Mouse (Mus musculus): ENCODE data around the gene Fgfr2. TPM values are rescaled to one million over a fixed set of nuclear protein-coding genes. Genes with fewer than 3 reads are reported as not detected.

Fgfr2 gene
- polyA plus RNA-seq, 1 experiment from 2014 or later = 121 TPM

DNA sequence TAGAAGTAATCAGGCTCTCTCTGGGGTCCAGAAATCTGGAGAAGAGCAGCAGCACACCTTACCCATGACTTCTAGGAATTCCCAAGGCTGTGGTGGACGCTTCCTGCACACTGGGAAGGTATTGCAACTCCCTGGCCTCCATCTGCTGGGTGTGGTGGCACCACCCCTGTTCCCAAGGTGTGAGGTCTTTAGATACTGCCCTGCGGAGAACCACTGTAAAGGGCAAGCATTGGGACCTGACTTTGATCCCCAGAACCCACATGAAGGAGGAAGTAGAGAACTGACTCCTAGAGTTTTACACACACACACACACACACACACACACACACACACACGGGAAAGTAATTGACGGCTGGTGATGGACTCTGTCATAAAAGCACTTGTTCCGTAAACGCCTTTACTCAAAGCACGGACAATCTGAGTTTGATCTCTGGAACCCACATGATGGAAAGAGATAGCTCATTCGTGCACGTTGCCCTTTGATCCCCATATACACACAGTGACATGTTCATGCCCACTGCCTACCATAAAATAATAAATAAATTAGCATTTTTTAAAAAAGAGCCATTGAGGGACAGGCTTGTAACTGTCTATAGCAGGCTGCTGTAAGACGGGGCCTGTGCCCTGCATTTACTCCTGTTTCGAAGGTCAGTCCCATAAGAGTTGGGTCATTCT lies 478.4 kb downstream of the Fgfr2 start:
- Histone ChIP-seq H3K36me3 (no peaks in the 10 kb centered on the region), H3K9me3 (no peaks in the 10 kb centered on the region), H3K27ac (no peak overlapping the region), H3K4me1 (no peaks in the 10 kb centered on the region), H3K9ac (no peak overlapping the region), H3K27me3 (peaks cover 4% of the 10 kb centered on the region; the same call in 1 of the 2 replicates), H3K4me3 (no peak overlapping the region), H3K4me2 (replicated peaks) (no peak overlapping the region)
- ATAC-seq (ENCODE audit: insufficient number of reproducible peaks, insufficient read depth, low FRiP score, low TSS enrichment) = no peak
- WGBS = 81% methylated on average over 11 of the region's 11 CpGs

DNA sequence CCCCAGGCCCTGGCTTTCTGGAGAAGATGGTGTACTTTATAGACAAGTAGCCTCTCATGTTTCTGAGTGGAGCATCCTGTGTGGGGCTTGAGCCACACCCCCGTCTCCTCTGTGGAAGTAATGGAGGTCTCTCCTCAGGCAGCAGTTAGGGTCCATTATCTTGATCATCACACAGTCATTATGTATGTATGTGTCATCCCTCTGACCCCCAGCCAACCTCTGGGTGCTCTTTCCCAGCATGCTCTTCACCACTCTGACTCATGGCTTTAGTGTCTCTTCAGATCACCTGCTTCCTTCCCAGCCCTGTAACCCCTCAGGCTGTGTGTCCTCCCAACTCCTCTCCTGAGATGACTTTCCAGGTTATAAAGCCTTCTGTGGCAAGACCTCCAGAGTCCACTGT lies 481.5 kb downstream of the Fgfr2 start:
- H3K4me1 ChIP-seq = no peaks in the 10 kb centered on the region
- no peaks in the 10 kb centered on the region for H3K9me3 ChIP-seq
- no peaks in the 10 kb centered on the region for H3K36me3 ChIP-seq
- H3K27me3 ChIP-seq = peaks cover 4% of the 10 kb centered on the region; the same call in 1 of the 2 replicates
- H3K4me2 ChIP-seq (replicated peaks) = no peak overlapping the region
- H3K9ac ChIP-seq = no peak overlapping the region
- ATAC-seq (ENCODE audit: insufficient number of reproducible peaks, insufficient read depth, low FRiP score, low TSS enrichment) = peak; percentile 12; the same call in 1 of the 2 replicates
- no peak overlapping the region for H3K27ac ChIP-seq
- WGBS = 63% methylated on average over 1 of the region's 1 CpGs
- H3K4me3 ChIP-seq = no peak overlapping the region

DNA sequence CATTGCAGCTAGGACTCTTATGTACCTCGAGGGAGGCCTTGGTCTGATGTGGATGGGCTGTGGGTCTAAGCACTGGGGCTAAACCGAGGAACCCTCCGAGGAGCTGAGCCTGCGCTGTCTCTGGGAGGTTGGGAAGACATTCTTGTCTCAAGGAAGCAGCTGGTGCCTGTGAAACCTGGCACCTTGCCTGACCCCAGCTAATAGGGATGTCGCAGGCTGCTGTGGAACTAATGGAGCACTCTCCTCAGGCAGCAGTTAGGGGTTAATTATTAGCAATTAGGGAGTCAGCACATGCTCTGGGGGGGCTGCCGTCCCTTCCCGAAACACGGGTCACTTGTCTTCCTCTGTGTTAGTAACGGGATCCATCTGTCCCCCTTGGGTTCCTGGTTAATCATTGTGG lies 482.2 kb downstream of the Fgfr2 start:
- no peak overlapping the region for H3K27ac ChIP-seq
- WGBS = 23% methylated on average over 9 of the region's 9 CpGs
- no peak overlapping the region for H3K4me3 ChIP-seq
- H3K4me1 ChIP-seq = no peaks in the 10 kb centered on the region
- H3K9me3 ChIP-seq = no peaks in the 10 kb centered on the region
- H3K9ac ChIP-seq = no peak overlapping the region
- peaks cover 4% of the 10 kb centered on the region; the same call in 1 of the 2 replicates for H3K27me3 ChIP-seq
- ATAC-seq (ENCODE audit: insufficient number of reproducible peaks, insufficient read depth, low FRiP score, low TSS enrichment) = no peak
- no peaks in the 10 kb centered on the region for H3K36me3 ChIP-seq
- H3K4me2 ChIP-seq (replicated peaks) = no peak overlapping the region

DNA sequence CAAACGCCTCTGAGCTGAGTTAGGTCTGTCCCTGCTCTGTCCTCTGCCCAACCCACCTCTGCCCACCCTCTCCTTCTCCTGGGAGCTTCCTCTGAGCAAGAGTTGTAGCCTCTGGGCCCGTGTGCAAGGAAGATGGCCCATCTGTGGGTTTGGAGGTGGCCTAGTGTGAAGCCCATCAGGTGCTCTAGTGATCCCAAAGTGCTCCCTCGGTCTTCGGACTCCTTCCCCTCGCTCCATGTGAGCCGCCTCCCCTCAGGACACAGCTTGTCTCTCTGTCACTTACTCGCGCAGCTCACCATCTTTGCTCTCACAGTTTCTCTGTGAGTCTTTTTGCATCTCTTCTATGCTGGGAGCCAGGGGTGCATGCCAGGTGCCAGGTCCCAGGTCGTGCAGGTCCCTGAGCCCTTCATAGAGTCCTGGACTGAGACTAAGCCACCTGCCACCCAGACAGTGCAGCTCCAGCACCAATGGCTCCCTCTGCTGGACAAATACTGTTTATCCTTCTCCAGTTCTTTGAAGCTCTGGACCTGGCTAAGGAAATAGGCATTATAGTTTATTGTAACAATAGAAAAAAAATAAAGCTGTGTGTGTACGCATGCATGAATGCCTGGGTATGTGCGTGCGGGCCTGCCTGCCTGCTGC lies 484.6 kb downstream of the Fgfr2 start:
- 0 out of 2 replicates have a peak, but pooled peaks have one; percentile 41 for ATAC-seq (ENCODE audit: insufficient number of reproducible peaks, insufficient read depth, low FRiP score, low TSS enrichment)
- Histone ChIP-seq H3K27me3 (peaks cover 4% of the 10 kb centered on the region; the same call in 1 of the 2 replicates), H3K27ac (no peak overlapping the region), H3K9ac (no peak overlapping the region), H3K4me3 (no peak overlapping the region), H3K4me1 (no peaks in the 10 kb centered on the region), H3K9me3 (no peaks in the 10 kb centered on the region), H3K36me3 (no peaks in the 10 kb centered on the region), H3K4me2 (replicated peaks) (no peak overlapping the region)
- WGBS = 50% methylated on average over 12 of the region's 12 CpGs

DNA sequence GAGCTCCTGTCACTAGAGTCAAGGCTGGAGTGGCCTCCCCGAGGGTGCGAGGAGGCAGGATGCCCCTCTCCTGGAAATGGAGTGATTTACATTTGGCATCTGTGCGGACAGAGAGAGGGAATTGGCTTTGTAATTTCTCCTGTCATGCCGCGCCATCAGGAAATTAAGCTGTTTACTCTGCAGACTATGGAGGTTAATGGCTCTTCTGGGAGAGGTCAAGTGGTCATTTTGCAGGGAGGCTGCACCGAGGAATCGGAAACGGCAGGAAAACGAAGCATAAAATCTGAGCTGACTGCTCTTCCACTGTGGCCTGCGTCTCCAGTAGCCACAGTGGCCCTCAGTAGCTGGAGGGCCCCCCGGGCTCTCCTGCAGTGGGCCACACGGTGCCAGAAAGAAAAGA lies 485.9 kb downstream of the Fgfr2 start:
- peaks cover 4% of the 10 kb centered on the region; the same call in 1 of the 2 replicates for H3K27me3 ChIP-seq
- WGBS = 21% methylated on average over 12 of the region's 12 CpGs
- ATAC-seq (ENCODE audit: insufficient number of reproducible peaks, insufficient read depth, low FRiP score, low TSS enrichment) = no peak

DNA sequence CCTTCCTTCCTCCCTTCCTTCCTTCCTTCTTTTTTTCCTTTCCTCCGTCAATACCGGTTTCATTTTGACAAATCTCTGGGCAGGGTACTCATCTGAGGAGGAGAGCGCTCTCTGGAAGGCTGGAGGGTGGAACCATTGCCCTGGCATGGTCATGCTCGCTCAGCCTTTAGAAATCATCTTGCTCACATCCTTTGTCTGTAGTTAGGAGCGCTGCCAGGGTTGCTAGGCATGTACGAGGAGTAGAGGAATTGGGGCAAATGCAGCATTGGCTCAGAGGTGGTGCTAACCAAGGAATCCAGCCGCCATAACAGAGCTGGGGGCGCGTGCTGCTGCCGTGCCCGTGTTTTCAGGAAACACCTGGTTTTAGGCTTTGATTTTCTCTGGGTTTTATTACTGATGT lies 491.8 kb downstream of the Fgfr2 start:
- no peaks in the 10 kb centered on the region for H3K36me3 ChIP-seq
- WGBS = 80% methylated on average over 11 of the region's 11 CpGs
- H3K4me2 ChIP-seq (replicated peaks) = no peak overlapping the region
- no peak overlapping the region for H3K4me3 ChIP-seq
- no peaks in the 10 kb centered on the region for H3K9me3 ChIP-seq
- no peaks in the 10 kb centered on the region for H3K27me3 ChIP-seq
- H3K4me1 ChIP-seq = no peaks in the 10 kb centered on the region
- ATAC-seq (ENCODE audit: insufficient number of reproducible peaks, insufficient read depth, low FRiP score, low TSS enrichment) = no peak
- no peak overlapping the region for H3K27ac ChIP-seq
- H3K9ac ChIP-seq = no peak overlapping the region

More for the DNA sequence above, 485.9 kb downstream of the Fgfr2 start:
- Histone ChIP-seq H3K9me3 (no peaks in the 10 kb centered on the region), H3K4me3 (no peak overlapping the region), H3K27ac (no peak overlapping the region), H3K9ac (no peak overlapping the region), H3K4me2 (replicated peaks) (no peak overlapping the region), H3K4me1 (no peaks in the 10 kb centered on the region), H3K36me3 (no peaks in the 10 kb centered on the region)

DNA sequence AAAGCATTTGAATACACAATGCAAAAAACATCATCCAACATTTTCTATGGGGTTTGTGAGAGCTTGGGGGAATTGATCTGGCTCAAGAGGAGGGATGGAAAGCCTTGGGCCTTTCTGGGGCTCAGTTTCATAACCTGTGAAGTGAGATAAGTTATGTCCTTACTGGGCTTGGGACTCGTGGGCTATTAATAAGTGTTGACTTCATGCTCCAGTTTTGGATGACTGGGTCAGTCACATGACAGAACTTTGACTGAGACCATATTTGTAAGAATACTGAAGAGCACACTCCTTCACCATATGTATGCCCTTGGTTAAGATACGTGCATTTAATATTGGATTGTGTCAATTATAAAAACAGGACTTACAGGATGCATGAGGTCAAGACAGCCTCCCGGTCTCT lies 495.7 kb downstream of the Fgfr2 start:
- H3K9me3 ChIP-seq = no peaks in the 10 kb centered on the region
- no peak overlapping the region for H3K27ac ChIP-seq
- H3K4me1 ChIP-seq = no peaks in the 10 kb centered on the region
- no peak overlapping the region for H3K4me2 ChIP-seq (replicated peaks)
- 80% methylated on average over 3 of the region's 3 CpGs for WGBS
- no peak overlapping the region for H3K4me3 ChIP-seq
- no peak for ATAC-seq (ENCODE audit: insufficient number of reproducible peaks, insufficient read depth, low FRiP score, low TSS enrichment)
- no peaks in the 10 kb centered on the region for H3K36me3 ChIP-seq
- H3K9ac ChIP-seq = no peak overlapping the region
- H3K27me3 ChIP-seq = no peaks in the 10 kb centered on the region

DNA sequence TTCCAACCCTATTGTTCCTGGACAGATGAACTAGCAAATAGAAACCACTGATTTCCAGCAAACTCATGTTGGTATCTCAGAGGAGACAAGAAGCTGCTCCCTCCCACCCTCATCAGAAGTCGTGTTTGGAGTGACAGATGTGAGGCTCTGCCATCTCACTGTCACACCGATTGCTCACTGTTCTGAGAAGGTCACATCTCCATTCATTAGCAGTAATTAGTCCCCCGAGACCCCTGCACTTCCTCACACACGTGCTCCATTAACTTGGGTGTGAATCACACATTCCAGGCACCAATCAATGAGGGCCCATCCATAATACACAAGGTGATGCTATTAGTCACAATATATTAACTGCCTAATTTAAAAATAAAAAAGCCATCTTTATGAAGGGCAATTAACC lies 497.0 kb downstream of the Fgfr2 start:
- no peak overlapping the region for H3K9ac ChIP-seq
- H3K4me2 ChIP-seq (replicated peaks) = no peak overlapping the region
- H3K27ac ChIP-seq = no peak overlapping the region
- no peaks in the 10 kb centered on the region for H3K27me3 ChIP-seq
- no peak for ATAC-seq (ENCODE audit: insufficient number of reproducible peaks, insufficient read depth, low FRiP score, low TSS enrichment)
- H3K36me3 ChIP-seq = no peaks in the 10 kb centered on the region
- H3K4me3 ChIP-seq = no peak overlapping the region
- no peaks in the 10 kb centered on the region for H3K4me1 ChIP-seq
- H3K9me3 ChIP-seq = no peaks in the 10 kb centered on the region
- 56% methylated on average over 4 of the region's 4 CpGs for WGBS

DNA sequence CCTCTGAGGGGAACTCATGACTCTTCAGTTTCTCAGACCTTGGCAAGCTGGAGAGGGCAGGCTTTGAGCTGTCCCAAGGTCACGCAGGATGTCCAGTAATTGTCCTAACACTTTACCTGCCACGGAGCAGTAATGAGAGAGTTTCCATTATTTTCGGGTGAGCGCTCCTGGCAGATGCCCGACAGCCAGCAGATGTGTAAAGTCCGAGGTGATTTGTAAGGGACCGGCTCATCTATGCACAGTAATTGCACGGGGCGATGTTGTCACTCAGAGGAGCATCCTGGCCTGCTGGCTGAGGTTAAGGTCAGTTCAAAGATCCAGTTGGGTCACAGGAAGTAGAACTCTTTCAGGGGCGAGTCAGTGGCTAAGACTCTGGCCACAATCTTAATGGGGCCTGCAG lies 499.0 kb downstream of the Fgfr2 start:
- no peaks in the 10 kb centered on the region for H3K4me1 ChIP-seq
- no peak overlapping the region for H3K9ac ChIP-seq
- H3K9me3 ChIP-seq = no peaks in the 10 kb centered on the region
- no peak for ATAC-seq (ENCODE audit: insufficient number of reproducible peaks, insufficient read depth, low FRiP score, low TSS enrichment)
- WGBS = 76% methylated on average over 10 of the region's 10 CpGs
- H3K4me3 ChIP-seq = no peak overlapping the region
- no peak overlapping the region for H3K4me2 ChIP-seq (replicated peaks)
- no peak overlapping the region for H3K27ac ChIP-seq
- H3K27me3 ChIP-seq = no peaks in the 10 kb centered on the region
- no peaks in the 10 kb centered on the region for H3K36me3 ChIP-seq

DNA sequence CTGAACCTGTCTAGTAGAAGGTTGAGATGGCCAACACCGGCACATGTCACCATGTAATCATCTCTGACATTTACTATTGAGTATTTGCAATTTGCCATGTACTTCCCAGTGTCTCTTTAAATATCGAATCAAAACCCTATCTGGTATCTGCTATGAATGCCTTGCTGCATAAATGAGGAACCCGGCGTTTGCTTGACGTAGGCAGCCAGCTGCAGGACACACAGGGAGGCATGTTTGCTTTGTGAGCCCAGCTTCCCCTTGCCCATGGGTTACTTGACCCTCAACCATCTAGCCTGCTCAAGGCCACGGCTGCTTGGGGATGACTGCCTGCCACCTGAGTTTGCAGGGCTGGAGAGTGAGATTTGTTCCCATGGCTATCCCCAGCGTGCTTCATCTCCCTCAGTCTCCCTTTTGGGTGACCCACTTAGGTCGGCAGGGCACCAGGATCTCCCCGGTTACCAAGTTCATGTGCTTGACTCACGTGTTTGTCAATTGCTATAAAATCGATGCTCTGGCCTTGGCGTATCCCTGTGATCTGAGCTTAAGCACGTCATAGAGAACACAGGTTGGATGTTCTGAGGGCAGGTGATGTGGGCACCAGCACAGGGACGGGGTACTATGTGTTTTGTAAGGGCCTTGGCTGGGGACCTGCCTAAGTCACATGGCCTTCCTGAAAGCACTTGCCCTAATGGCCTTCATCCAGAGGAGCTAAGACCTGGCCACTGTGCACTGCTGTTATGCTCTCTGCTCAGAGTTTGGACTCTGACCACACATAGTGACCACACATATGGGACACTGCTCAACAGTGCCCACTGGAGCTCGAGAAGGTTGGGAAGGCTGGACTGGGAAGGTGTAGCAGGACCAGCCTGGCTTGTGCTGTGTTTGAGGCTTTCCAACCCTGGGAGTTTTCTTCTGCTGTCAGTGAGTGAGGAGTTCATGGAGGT lies 502.9 kb downstream of the Fgfr2 start:
- H3K4me2 ChIP-seq (replicated peaks) = no peak overlapping the region
- H3K27me3 ChIP-seq = peaks cover 12% of the 10 kb centered on the region
- no peaks in the 10 kb centered on the region for H3K36me3 ChIP-seq
- WGBS = 83% methylated on average over 15 of the region's 15 CpGs
- peak; percentile 32; the same call in 1 of the 2 replicates for ATAC-seq (ENCODE audit: insufficient number of reproducible peaks, insufficient read depth, low FRiP score, low TSS enrichment)
- no peaks in the 10 kb centered on the region for H3K9me3 ChIP-seq
- no peak overlapping the region for H3K4me3 ChIP-seq
- H3K9ac ChIP-seq = no peak overlapping the region
- H3K4me1 ChIP-seq = no peaks in the 10 kb centered on the region
- H3K27ac ChIP-seq = no peak overlapping the region

DNA sequence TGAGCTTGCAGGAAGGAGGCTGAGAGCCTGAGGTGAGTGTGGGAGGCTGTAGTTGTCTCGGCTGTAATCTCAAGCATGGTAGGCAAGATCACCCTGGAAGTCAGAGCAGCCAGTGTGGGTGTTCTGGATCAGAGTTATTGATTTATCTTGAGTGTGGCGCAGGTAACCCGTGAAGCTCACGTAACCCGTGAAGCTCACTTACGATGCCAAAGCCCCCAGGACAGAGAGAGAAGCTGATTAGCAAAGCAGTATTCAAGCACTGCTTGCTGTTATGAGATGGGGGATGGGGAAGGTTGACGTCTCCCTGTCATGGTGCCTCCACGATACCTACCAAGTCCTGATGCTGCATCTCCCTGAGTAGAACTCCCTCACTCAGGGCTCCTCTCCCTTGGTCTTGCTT lies 503.6 kb downstream of the Fgfr2 start:
- no peak overlapping the region for H3K4me3 ChIP-seq
- ATAC-seq (ENCODE audit: insufficient number of reproducible peaks, insufficient read depth, low FRiP score, low TSS enrichment) = no peak
- 89% methylated on average over 8 of the region's 8 CpGs for WGBS
- H3K27ac ChIP-seq = no peak overlapping the region
- H3K36me3 ChIP-seq = no peaks in the 10 kb centered on the region
- no peaks in the 10 kb centered on the region for H3K4me1 ChIP-seq
- peaks cover 12% of the 10 kb centered on the region for H3K27me3 ChIP-seq
- no peak overlapping the region for H3K9ac ChIP-seq
- H3K4me2 ChIP-seq (replicated peaks) = no peak overlapping the region
- H3K9me3 ChIP-seq = no peaks in the 10 kb centered on the region

All from embryonic facial prominence, embryonic 12.5 days (tissue).